Mouse (Mus musculus): ENCODE results near the gene Lrrc4. TPM values are rescaled to one million over a fixed set of nuclear protein-coding genes. Genes with fewer than 3 reads are reported as not detected.

The Lrrc4 gene
- polyA plus RNA-seq, 1 experiment from 2014 or later, result 4.6 TPM

DNA sequence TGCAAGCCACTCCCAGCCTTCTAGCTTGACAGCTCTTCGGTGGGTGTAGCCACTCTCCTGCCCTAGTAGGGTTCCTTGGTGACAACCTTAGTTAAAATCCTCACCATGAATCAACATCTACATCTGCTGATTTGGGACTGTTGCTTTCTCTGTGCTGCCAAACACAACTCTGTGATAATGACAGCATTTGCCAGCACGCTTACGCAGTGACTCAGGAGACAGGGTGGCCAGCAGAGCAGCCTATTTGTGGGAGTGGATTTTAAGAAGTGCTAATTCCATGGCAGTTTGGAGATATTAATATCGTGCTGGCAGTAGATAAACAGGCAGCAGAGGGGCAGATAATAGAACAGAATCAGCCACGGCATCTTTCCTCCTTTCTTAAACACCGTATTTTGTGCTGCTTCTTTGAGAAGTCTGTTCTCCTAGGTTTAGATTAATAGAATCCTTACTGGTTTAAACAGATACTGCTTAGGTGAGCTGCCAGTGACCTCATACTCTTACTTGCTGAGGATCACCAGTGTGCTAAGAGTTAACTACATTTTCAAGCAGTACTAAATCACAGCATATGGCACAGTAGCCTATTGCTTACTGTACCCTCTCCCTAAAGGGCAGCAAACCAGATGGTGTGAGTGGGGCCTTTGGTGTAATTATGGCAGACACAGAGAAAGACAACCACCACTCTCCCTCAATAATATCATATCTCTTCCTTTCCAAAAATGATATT is 126.0 kb downstream of the Lrrc4 start:
- H3K9ac ChIP-seq, result no peak overlapping the region
- WGBS, result 80% methylated on average over 6 of the region's 6 CpGs
- H3K4me1 ChIP-seq, result peaks cover 14% of the 10 kb centered on the region; the same call in 1 of the 2 replicates
- H3K9me3 ChIP-seq (replicated peaks), result peaks cover 3% of the 10 kb centered on the region; the same call in 1 of the 2 replicates
- H3K27me3 ChIP-seq, result no peaks in the 10 kb centered on the region
- no peak overlapping the region for H3K27ac ChIP-seq
- ATAC-seq (ENCODE audit: low FRiP score), result no peak
- no peaks in the 10 kb centered on the region for H3K36me3 ChIP-seq
- no peak overlapping the region for H3K4me3 ChIP-seq
- no peak overlapping the region for H3K4me2 ChIP-seq (replicated peaks)

DNA sequence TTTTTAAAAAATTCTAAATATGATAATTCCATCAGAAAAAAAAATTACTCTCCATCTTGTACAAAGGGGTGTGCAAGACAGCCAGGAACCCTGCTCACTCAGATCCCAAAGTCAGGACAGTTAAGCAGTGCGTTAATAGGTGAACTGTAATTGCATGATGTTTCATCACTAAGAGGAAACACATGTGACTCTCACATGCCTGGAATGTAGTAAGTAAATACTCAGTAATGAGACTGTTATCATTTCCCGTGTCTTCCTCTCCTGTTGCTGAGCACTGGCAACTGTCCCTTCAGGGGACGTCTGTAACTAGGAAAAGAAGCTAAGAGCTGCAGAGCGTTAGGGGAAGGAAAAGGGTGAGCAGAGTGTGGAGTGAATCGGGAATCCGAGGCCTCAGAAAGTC is 126.9 kb downstream of the Lrrc4 start:
- peaks cover 10% of the 10 kb centered on the region; the same call in 1 of the 2 replicates for H3K4me1 ChIP-seq
- H3K27ac ChIP-seq, result no peak overlapping the region
- no peak overlapping the region for H3K4me3 ChIP-seq
- no peak overlapping the region for H3K9ac ChIP-seq
- H3K9me3 ChIP-seq (replicated peaks), result peaks cover 3% of the 10 kb centered on the region; the same call in 1 of the 2 replicates
- H3K27me3 ChIP-seq, result no peaks in the 10 kb centered on the region
- WGBS, result 64% methylated on average over 6 of the region's 6 CpGs
- ATAC-seq (ENCODE audit: low FRiP score), result no peak
- H3K4me2 ChIP-seq (replicated peaks), result no peak overlapping the region
- H3K36me3 ChIP-seq, result no peaks in the 10 kb centered on the region

DNA sequence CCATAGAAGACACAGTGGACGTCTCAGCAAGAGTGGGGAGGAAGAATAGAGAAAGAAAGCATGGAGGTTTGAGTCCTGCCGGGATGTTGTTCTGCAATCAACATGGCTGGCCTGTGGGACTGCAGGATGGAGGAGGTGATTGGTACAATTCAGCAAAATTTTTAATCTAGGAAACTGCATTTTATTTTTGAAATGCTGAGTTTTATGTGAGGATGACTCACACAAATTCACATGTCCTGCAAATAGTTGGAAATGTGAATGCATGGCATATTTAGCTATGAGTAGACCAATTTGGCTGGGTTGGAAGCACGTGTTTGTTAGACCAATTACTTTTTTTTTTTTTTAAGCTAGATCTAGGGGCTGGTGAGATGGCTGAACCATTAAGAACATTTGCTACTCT is 134.3 kb downstream of the Lrrc4 start:
- H3K36me3 ChIP-seq, result no peaks in the 10 kb centered on the region
- no peak overlapping the region for H3K27ac ChIP-seq
- H3K9me3 ChIP-seq (replicated peaks), result peaks cover under 1% of the 10 kb centered on the region; the same call in 1 of the 2 replicates
- no peak overlapping the region for H3K4me2 ChIP-seq (replicated peaks)
- no peaks in the 10 kb centered on the region for H3K4me1 ChIP-seq
- no peaks in the 10 kb centered on the region for H3K27me3 ChIP-seq
- WGBS, result 87% methylated on average over 3 of the region's 3 CpGs
- no peak overlapping the region for H3K9ac ChIP-seq
- no peak for ATAC-seq (ENCODE audit: low FRiP score)
- H3K4me3 ChIP-seq, result no peak overlapping the region

DNA sequence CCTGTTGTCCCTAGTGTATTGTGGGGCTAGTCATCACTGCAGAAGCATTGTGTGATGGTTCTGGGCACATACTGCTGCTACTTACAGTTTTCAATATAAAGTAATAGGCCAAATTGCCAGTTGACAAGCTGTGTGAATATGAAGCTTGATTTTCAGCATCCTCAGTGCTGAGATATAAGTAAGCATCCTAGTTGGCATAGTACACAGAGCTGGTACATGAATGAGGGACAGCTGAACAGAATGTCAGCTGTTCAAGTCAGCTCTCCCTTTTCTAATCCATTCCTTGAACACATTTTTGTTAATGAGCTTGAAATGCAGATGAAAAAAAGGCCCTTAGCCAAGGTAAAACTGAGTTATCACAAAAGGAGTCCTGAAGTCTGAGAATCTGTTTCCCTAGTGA is 138.9 kb downstream of the Lrrc4 start:
- no peak for ATAC-seq (ENCODE audit: low FRiP score)
- H3K4me1 ChIP-seq, result no peaks in the 10 kb centered on the region
- no peak overlapping the region for H3K4me2 ChIP-seq (replicated peaks)
- H3K9ac ChIP-seq, result no peak overlapping the region
- H3K36me3 ChIP-seq, result no peaks in the 10 kb centered on the region
- H3K4me3 ChIP-seq, result no peak overlapping the region
- H3K9me3 ChIP-seq (replicated peaks), result no peaks in the 10 kb centered on the region
- H3K27ac ChIP-seq, result no peak overlapping the region
- no peaks in the 10 kb centered on the region for H3K27me3 ChIP-seq

DNA sequence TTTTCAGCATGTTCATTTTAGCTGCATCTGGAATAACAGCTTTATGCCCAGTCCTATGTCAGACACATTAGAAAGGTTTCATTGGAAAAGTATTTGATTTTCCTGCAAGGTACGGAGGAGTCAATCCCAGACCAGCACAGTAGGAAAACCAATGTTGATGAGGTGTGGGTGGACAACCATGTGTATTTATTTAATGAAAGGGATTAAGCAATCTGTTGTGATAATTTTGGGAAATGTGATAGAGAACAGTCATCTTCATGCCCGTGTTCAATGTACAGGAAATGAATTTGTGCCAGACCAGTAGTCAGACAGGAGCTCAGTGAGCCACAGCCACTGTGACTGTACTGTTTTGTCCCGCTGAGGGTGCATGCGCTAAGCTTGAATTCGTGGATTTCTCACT is 143.8 kb downstream of the Lrrc4 start:
- Histone ChIP-seq H3K4me1 (no peaks in the 10 kb centered on the region), H3K4me2 (replicated peaks) (no peak overlapping the region), H3K4me3 (no peak overlapping the region), H3K9ac (no peak overlapping the region), H3K36me3 (no peaks in the 10 kb centered on the region), H3K27ac (no peak overlapping the region), H3K27me3 (no peaks in the 10 kb centered on the region), H3K9me3 (replicated peaks) (no peaks in the 10 kb centered on the region)
- no peak for ATAC-seq (ENCODE audit: low FRiP score)
- WGBS, result 90% methylated on average over 5 of the region's 5 CpGs

- no peak overlapping the region for H3K4me3 ChIP-seq
- H3K9ac ChIP-seq, result no peak overlapping the region
- no peaks in the 10 kb centered on the region for H3K27me3 ChIP-seq
- no peak overlapping the region for H3K27ac ChIP-seq
- no peak overlapping the region for H3K4me2 ChIP-seq (replicated peaks)
- H3K9me3 ChIP-seq (replicated peaks), result no peaks in the 10 kb centered on the region
- no peaks in the 10 kb centered on the region for H3K36me3 ChIP-seq
- ATAC-seq (ENCODE audit: low FRiP score), result no peak
- no peaks in the 10 kb centered on the region for H3K4me1 ChIP-seq
- WGBS, result 77% methylated on average over 5 of the region's 5 CpGs
These were observed 145.8 kb downstream of the Lrrc4 start for GRCm38 (mm10) chr6:28685745-28686144.

- 54% methylated on average over 3 of the region's 3 CpGs for WGBS
- Histone ChIP-seq H3K4me2 (replicated peaks) (no peak overlapping the region), H3K27me3 (no peaks in the 10 kb centered on the region), H3K9ac (no peak overlapping the region), H3K4me3 (no peak overlapping the region), H3K27ac (no peak overlapping the region), H3K36me3 (no peaks in the 10 kb centered on the region), H3K9me3 (replicated peaks) (no peaks in the 10 kb centered on the region), H3K4me1 (no peaks in the 10 kb centered on the region)
- ATAC-seq (ENCODE audit: low FRiP score), result no peak
These were observed 146.5 kb downstream of the Lrrc4 start for GRCm38 (mm10) chr6:28685052-28685451.

DNA sequence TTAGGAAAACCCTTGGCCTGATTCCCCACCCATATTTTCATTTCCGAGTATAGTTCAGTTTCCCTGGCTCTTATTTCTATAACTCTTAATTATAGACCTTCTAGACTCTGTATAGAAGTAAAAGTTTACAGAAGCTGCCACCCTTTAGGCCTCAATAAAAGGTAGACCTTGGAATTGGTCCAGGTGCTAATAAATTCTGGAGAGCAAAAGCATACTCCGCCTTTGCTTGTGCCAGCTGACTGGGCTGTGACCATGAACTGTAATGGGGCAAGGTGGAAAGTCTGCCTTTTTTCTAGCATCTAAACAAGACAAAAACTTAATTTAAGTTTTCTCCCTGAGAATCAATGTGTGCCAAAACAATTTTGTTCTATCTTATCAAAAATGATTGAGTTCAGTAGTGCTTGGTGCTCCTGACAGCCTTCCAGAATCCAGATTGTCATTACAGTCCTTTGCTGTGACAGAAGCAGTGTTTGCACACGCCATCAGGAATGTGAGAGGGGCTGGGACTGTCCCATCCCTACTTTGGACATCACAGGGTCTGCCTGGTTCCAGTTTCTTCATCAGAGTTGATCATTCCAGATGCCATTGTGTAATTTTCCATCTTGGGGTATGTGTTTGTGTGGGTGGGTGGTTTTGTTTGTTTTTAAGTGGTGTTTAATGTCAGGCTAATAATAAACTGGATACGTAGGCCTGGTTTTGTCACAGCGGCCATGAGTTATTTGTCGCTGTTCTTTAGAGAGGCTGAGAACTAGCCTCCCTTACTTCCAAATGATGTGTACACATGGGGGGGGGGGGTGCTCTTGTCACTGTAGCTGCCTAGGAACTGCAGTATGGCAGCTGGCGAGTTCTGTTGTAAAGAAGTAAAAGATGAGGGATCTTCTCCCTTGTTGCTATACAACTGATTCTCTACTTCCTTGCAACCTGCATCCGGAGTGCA is 149.8 kb downstream of the Lrrc4 start:
- H3K4me1 ChIP-seq, result no peaks in the 10 kb centered on the region
- H3K4me2 ChIP-seq (replicated peaks), result no peak overlapping the region
- no peak overlapping the region for H3K9ac ChIP-seq
- 86% methylated on average over 8 of the region's 8 CpGs for WGBS
- H3K4me3 ChIP-seq, result no peak overlapping the region
- no peak overlapping the region for H3K27ac ChIP-seq
- H3K27me3 ChIP-seq, result no peaks in the 10 kb centered on the region
- ATAC-seq (ENCODE audit: low FRiP score), result no peak
- H3K36me3 ChIP-seq, result no peaks in the 10 kb centered on the region
- no peaks in the 10 kb centered on the region for H3K9me3 ChIP-seq (replicated peaks)

DNA sequence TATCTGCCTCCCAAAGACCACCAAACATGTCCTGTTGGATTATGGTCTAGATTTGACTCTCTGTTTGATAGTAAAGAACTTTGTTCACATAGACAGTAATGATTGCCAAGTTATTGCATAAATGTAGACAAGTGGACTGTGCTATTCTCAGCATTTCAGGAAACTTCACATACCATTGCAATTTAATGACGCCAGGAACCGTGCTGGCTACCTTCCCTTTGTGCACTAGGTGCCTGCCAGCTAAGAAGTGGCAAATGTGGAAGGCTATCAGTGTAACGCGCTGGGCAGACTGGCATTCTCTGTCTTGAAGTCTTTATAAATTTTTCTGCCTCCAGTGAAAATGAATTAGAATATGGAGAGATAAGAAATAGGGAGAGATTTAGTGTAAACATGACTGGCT is 151.0 kb downstream of the Lrrc4 start:
- no peak overlapping the region for H3K27ac ChIP-seq
- ATAC-seq (ENCODE audit: low FRiP score), result no peak
- H3K4me3 ChIP-seq, result no peak overlapping the region
- no peak overlapping the region for H3K9ac ChIP-seq
- H3K9me3 ChIP-seq (replicated peaks), result no peaks in the 10 kb centered on the region
- no peaks in the 10 kb centered on the region for H3K36me3 ChIP-seq
- WGBS, result 86% methylated on average over 4 of the region's 4 CpGs
- H3K4me1 ChIP-seq, result no peaks in the 10 kb centered on the region
- no peak overlapping the region for H3K4me2 ChIP-seq (replicated peaks)
- H3K27me3 ChIP-seq, result no peaks in the 10 kb centered on the region

- Histone ChIP-seq H3K4me3 (no peak overlapping the region), H3K27ac (no peak overlapping the region), H3K27me3 (no peaks in the 10 kb centered on the region), H3K4me1 (no peaks in the 10 kb centered on the region), H3K9ac (no peak overlapping the region), H3K36me3 (no peaks in the 10 kb centered on the region), H3K4me2 (replicated peaks) (no peak overlapping the region), H3K9me3 (replicated peaks) (no peaks in the 10 kb centered on the region)
- 91% methylated on average over 1 of the region's 1 CpGs for WGBS
- ATAC-seq (ENCODE audit: low FRiP score), result no peak
These were observed 152.7 kb downstream of the Lrrc4 start for GRCm38 (mm10) chr6:28678896-28679295.

DNA sequence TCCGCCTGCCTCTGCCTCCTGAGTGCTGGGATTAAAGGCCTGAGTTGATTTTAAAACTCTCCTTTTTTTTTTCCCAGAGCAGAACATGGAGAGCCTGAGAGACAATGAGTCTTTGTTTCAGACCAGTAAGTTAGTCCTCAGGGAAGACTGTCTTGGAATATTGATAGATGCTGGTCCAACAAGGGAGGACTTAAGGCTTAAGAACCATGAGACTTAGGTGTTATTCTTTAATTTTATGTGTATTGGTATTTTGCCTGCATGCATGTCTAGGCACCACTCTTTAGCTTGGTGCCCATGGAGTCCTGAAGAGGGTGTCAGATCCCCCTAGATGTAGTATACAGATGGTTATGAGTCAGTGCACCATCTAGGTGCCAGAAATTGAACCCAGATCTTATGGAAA is 156.9 kb downstream of the Lrrc4 start:
- H3K4me1 ChIP-seq, result no peaks in the 10 kb centered on the region
- no peak for ATAC-seq (ENCODE audit: low FRiP score)
- no peaks in the 10 kb centered on the region for H3K27me3 ChIP-seq
- H3K9me3 ChIP-seq (replicated peaks), result no peaks in the 10 kb centered on the region
- no peak overlapping the region for H3K27ac ChIP-seq
- H3K36me3 ChIP-seq, result no peaks in the 10 kb centered on the region
- H3K4me3 ChIP-seq, result no peak overlapping the region
- H3K4me2 ChIP-seq (replicated peaks), result no peak overlapping the region
- no peak overlapping the region for H3K9ac ChIP-seq
- WGBS, result 95% methylated on average over 1 of the region's 1 CpGs

- no peak for ATAC-seq (ENCODE audit: low FRiP score)
- 67% methylated on average over 1 of the region's 1 CpGs for WGBS
- H3K4me3 ChIP-seq, result no peak overlapping the region
- H3K27ac ChIP-seq, result no peak overlapping the region
- H3K4me2 ChIP-seq (replicated peaks), result no peak overlapping the region
- H3K9me3 ChIP-seq (replicated peaks), result no peaks in the 10 kb centered on the region
- H3K9ac ChIP-seq, result no peak overlapping the region
- H3K4me1 ChIP-seq, result no peaks in the 10 kb centered on the region
- H3K36me3 ChIP-seq, result no peaks in the 10 kb centered on the region
- H3K27me3 ChIP-seq, result no peaks in the 10 kb centered on the region
These were observed 159.2 kb downstream of the Lrrc4 start for GRCm38 (mm10) chr6:28672388-28672787.

Measured in hindbrain, embryonic 12.5 days (tissue).